Mouse (Mus musculus) lung, embryonic 16.5 days (tissue): ENCODE results near the gene Mybpc1. TPM values are rescaled to one million over a fixed set of nuclear protein-coding genes. Genes with fewer than 3 reads are reported as not detected.

Experiments used
- ATAC-seq: fragments of 200-750 bp; cut with Nextera tagmentation; 2 replicates; pipeline ENCODE4 v1.8.0; 2017; ENCODE audit warnings: low read depth, mild to moderate bottlenecking, moderate library complexity
- H3K27ac ChIP-seq: fragments of 300-500 bp; sonication (generic); 2 replicates; pipeline ENCODE4 v1.5.1; 2014; ENCODE audit warnings: mild to moderate bottlenecking, control low read depth, low read length
- H3K27me3 ChIP-seq: fragments of 300-500 bp; sonication (generic); 2 replicates; pipeline ENCODE4 v1.6.1; 2014; ENCODE audit warnings: low read depth, low read length, mixed read lengths; ENCODE audit not compliant: control insufficient read depth, insufficient read depth
- H3K36me3 ChIP-seq: fragments of 300-500 bp; sonication (generic); 2 replicates; pipeline ENCODE4 v1.6.1; 2014; ENCODE audit warnings: low read length; ENCODE audit not compliant: control insufficient read depth, insufficient read depth
- H3K4me1 ChIP-seq: fragments of 300-500 bp; sonication (generic); replicated peaks from 2 replicates; pipeline ENCODE4 v1.6.1; 2014; ENCODE audit warnings: low read length, mixed read lengths; ENCODE audit not compliant: control insufficient read depth, insufficient read depth
- H3K4me2 ChIP-seq: fragments of 300-500 bp; sonication (generic); 2 replicates; pipeline ENCODE4 v1.6.1; 2014; ENCODE audit warnings: low read depth, low read length, control low read depth
- H3K4me3 ChIP-seq: fragments of 300-500 bp; sonication (generic); 2 replicates; pipeline ENCODE4 v1.5.1; 2014; ENCODE audit warnings: mild to moderate bottlenecking, low read length, control low read depth
- H3K9ac ChIP-seq: fragments of 300-500 bp; sonication (generic); 2 replicates; pipeline ENCODE4 v1.6.1; 2014; ENCODE audit warnings: low read length, control low read depth
- H3K9me3 ChIP-seq: fragments of 300-500 bp; sonication (generic); 2 replicates; pipeline ENCODE4 v1.6.1; 2016; ENCODE audit warnings: low read length; ENCODE audit not compliant: control insufficient read depth
- WGBS: fragments of 180-500 bp; shearing (Covaris S2); extraction: QIAGEN DNeasy Blood & Tissue Kit; methylation state at CpG from one replicate; pipeline ENCODE4 v1.1.7; 2014; 5-methylcytosine and 5-hydroxymethylcytosine counted together
- polyA plus RNA-seq: library from polyadenylated mRNA; unstranded; fragments of >200 nt; fragmentation: Nextera tagmentation; extraction: Ambion mirVana; gene quantifications from 2 replicates; pipeline ENCODE4 v1.2.1, GENCODE M21; 2015

Mybpc1 gene
- polyA plus RNA-seq = 7.5 and 23.4 TPM in 2 replicates

GRCm38 (mm10) chr10:88604943-88605342 lies at the start of gene Mybpc1:
Gene Mybpc1, minus strand, starts transcription at chr10:88605152.
- Histone ChIP-seq H3K9me3 (no peaks in the 10 kb centered on the region), H3K36me3 (no peaks in the 10 kb centered on the region), H3K4me3 (no peak within 1 kb of the TSS), H3K27ac (no peak within 1 kb of the TSS), H3K4me2 (no peak within 1 kb of the TSS), H3K27me3 (no peaks in the 10 kb centered on the region; the same call in 1 of the 2 replicates), H3K9ac (no peak within 1 kb of the TSS), H3K4me1 (no peaks in the 10 kb centered on the region)
- WGBS = 13% methylated on average over 16 of the region's 16 CpGs
- no peak for ATAC-seq

DNA sequence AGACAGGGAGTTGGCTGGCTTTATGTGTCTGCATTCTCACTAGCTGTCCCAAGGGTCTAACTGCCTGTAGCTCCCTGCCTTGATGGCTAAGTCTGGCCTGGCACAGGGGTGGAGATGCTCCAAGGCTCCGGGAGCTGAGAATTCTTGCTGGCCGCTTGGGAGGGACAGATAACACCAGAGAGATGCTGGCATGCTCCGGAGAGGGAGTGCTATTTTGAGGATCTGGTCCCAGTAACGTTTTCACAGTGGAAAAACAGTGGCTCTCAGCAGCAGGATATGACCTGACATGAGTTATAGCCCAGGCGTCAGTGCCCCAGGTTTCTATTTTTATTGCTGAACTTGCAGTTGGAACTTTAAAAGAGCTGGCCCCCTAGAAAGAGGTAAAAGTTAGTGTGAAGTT lies 40.5 kb upstream of the Mybpc1 start:
- ATAC-seq = no peak
- Histone ChIP-seq H3K27me3 (no peaks in the 10 kb centered on the region), H3K27ac (no peak overlapping the region)

DNA sequence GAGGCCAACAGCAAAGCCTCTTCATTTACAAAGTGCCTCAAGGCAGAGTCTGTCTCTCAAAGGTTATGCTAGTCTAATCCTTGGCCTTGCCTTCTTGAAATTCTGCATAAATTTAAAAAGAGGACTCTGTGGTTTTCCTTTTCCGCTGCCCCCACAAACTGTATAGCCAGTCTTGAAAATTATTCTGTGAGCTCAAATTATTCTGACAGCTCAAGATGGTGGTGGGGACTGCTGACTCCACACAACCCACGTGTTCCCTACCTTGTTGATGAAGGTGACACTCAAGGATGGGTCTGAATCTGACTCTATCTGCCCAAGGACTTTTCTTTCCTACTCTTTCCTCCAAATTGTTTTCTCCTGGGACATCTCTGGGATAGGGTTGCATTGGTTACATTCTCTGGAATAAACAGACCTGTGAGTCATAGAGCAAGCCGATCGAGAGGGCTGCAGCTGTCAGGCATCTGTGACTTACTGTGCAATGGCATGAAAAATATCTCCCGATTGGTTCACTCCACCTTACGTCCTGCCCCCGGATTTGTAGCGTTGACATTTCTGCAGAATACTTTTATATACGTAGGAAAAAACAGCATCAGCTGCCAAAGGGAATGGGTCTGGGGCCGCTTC lies 26.5 kb upstream of the Mybpc1 start:
- no peak overlapping the region for H3K27ac ChIP-seq
- no peak overlapping the region for H3K9ac ChIP-seq
- H3K4me1 ChIP-seq = no peaks in the 10 kb centered on the region
- no peak overlapping the region for H3K4me3 ChIP-seq
- H3K9me3 ChIP-seq = no peaks in the 10 kb centered on the region
- H3K4me2 ChIP-seq = no peak overlapping the region
- 74% methylated on average over 10 of the region's 10 CpGs for WGBS
- ATAC-seq = no peak
- H3K27me3 ChIP-seq = no peaks in the 10 kb centered on the region
- no peaks in the 10 kb centered on the region for H3K36me3 ChIP-seq

More for the DNA sequence above, 40.5 kb upstream of the Mybpc1 start:
- H3K4me3 ChIP-seq = no peak overlapping the region
- 50% methylated on average over 5 of the region's 5 CpGs for WGBS
- no peaks in the 10 kb centered on the region for H3K4me1 ChIP-seq
- H3K4me2 ChIP-seq = no peak overlapping the region
- H3K36me3 ChIP-seq = no peaks in the 10 kb centered on the region
- no peaks in the 10 kb centered on the region for H3K9me3 ChIP-seq
- H3K9ac ChIP-seq = no peak overlapping the region

DNA sequence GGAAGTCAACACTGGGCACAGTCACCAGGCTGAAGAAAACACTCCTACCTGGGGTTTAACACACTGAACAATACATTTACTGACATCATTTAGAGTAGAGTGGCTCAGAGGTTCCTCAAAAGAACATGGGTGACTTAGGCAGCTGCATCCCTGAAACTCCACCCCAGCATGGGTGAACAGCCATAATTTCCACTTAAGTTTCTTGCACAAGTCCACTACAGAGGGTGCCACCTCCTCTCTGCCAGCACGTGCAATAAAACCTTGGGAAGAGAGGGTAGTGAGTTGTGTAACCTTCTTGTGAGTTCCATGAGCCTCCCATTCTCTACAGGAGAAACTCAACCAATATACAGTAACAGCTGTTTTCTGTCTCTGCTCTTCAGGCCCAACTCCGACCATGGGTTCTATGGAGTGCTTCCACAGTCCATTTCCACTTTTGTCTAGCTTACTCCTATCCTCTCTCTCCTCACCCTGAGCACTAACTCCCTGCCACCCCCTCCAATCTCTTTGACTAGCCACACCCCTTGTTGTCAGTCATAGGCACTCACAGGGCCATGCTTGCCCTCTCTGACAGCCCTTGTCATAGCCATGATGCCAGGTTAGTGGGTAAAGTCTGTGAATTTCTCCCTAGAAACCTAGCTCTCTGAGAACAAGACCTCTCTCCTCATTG lies 25.8 kb upstream of the Mybpc1 start:
- no peak overlapping the region for H3K27ac ChIP-seq
- 66% methylated on average over 2 of the region's 2 CpGs for WGBS

GRCm38 (mm10) chr10:88627052-88627451 lies 22.1 kb upstream of the Mybpc1 start:
- WGBS = 77% methylated on average over 4 of the region's 4 CpGs
- H3K36me3 ChIP-seq = no peaks in the 10 kb centered on the region
- no peak overlapping the region for H3K4me3 ChIP-seq
- no peak overlapping the region for H3K27ac ChIP-seq
- H3K4me2 ChIP-seq = no peak overlapping the region
- no peaks in the 10 kb centered on the region for H3K9me3 ChIP-seq
- no peaks in the 10 kb centered on the region; the same call in 1 of the 2 replicates for H3K27me3 ChIP-seq
- H3K4me1 ChIP-seq = no peaks in the 10 kb centered on the region
- no peak for ATAC-seq
- H3K9ac ChIP-seq = no peak overlapping the region

More for the DNA sequence above, 25.8 kb upstream of the Mybpc1 start:
- Histone ChIP-seq H3K4me2 (no peak overlapping the region), H3K27me3 (no peaks in the 10 kb centered on the region), H3K9ac (no peak overlapping the region), H3K36me3 (no peaks in the 10 kb centered on the region), H3K9me3 (no peaks in the 10 kb centered on the region), H3K4me1 (no peaks in the 10 kb centered on the region), H3K4me3 (no peak overlapping the region)
- ATAC-seq = no peak

DNA sequence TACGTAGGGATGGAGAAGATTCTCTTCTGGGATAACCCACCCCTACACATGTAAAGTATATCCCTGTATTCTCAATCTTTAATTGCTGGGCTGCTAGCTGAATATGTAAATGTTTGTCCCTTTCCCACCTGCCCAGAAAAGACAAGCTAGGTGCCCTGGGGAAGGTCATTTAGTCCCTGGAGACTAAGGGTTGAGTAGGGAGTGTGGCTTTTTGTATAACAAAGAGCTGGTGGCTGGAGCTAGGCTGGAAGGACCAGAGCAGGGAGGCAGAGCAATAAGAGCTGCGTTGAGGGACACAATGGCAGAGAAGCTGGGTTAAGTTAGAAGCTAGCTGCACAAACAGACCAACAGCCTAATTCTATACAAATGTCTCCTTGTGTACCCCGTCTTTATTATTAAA lies 21.2 kb upstream of the Mybpc1 start:
- no peaks in the 10 kb centered on the region for H3K4me1 ChIP-seq
- H3K9ac ChIP-seq = no peak overlapping the region
- WGBS = 76% methylated on average over 3 of the region's 3 CpGs
- no peaks in the 10 kb centered on the region; the same call in 1 of the 2 replicates for H3K27me3 ChIP-seq
- H3K27ac ChIP-seq = no peak overlapping the region
- ATAC-seq = no peak
- no peaks in the 10 kb centered on the region for H3K36me3 ChIP-seq
- H3K4me3 ChIP-seq = no peak overlapping the region
- H3K9me3 ChIP-seq = no peaks in the 10 kb centered on the region
- H3K4me2 ChIP-seq = no peak overlapping the region

- no peak for ATAC-seq
- Histone ChIP-seq H3K9ac (no peak overlapping the region), H3K27ac (no peak overlapping the region), H3K36me3 (no peaks in the 10 kb centered on the region), H3K4me2 (no peak overlapping the region), H3K9me3 (no peaks in the 10 kb centered on the region), H3K4me3 (no peak overlapping the region), H3K27me3 (no peaks in the 10 kb centered on the region; the same call in 1 of the 2 replicates), H3K4me1 (no peaks in the 10 kb centered on the region)
- 72% methylated on average over 11 of the region's 11 CpGs for WGBS
Observed at GRCm38 (mm10) chr10:88624300-88624699, 19.3 kb upstream of the Mybpc1 start.

GRCm38 (mm10) chr10:88622624-88623023 lies 17.7 kb upstream of the Mybpc1 start:
- Histone ChIP-seq H3K9ac (no peak overlapping the region), H3K4me1 (no peaks in the 10 kb centered on the region), H3K4me2 (no peak overlapping the region), H3K36me3 (no peaks in the 10 kb centered on the region), H3K27me3 (no peaks in the 10 kb centered on the region; the same call in 1 of the 2 replicates), H3K4me3 (no peak overlapping the region), H3K27ac (no peak overlapping the region), H3K9me3 (no peaks in the 10 kb centered on the region)
- 53% methylated on average over 16 of the region's 16 CpGs for WGBS
- peak; percentile 88 for ATAC-seq

DNA sequence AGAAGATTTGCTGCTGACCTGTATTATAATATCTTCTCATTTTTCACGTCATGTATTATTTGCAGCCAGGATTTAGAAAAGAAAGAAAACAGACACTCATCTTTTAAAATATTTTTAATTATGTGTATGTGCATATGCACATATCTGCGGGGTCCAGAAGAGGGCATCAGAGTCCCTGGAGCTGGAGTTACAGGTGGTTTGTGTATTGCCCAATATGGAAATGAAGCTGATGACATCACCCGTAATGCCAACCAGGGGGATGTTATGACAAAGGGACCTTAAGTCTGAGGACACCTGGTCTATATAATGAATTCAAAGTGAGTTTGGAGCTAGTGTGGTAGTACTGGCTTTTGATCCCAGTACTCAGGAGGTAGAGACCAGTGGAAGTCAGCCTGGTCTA lies 15.9 kb upstream of the Mybpc1 start:
- H3K9ac ChIP-seq = no peak overlapping the region
- no peaks in the 10 kb centered on the region for H3K36me3 ChIP-seq
- WGBS = 90% methylated on average over 3 of the region's 3 CpGs
- ATAC-seq = no peak
- H3K9me3 ChIP-seq = no peaks in the 10 kb centered on the region
- no peaks in the 10 kb centered on the region; the same call in 1 of the 2 replicates for H3K27me3 ChIP-seq
- H3K4me3 ChIP-seq = no peak overlapping the region
- no peak overlapping the region for H3K4me2 ChIP-seq
- no peaks in the 10 kb centered on the region for H3K4me1 ChIP-seq
- no peak overlapping the region for H3K27ac ChIP-seq
